Mouse (Mus musculus) forebrain, postnatal 0 days (tissue): ENCODE data around the gene Vmn1r168. TPM values are rescaled to one million over a fixed set of nuclear protein-coding genes. Genes with fewer than 3 reads are reported as not detected.
"Not testable (repeated sequence)": the region's sequence is repeated elsewhere in the genome, so short reads cannot be mapped to it uniquely, and the experiment has no call there.

ENCODE experiments used
- ATAC-seq: fragments of 200-750 bp; cut with Nextera tagmentation; 2 replicates; pipeline ENCODE4 v1.8.0; 2017; ENCODE audit warnings: mild to moderate bottlenecking, moderate library complexity
- DNase-seq: peaks from one replicate; pipeline ENCODE4 v3.0.0-alpha.2; 2015
- H3K27ac ChIP-seq: fragments of 300-500 bp; sonication (generic); 2 replicates; pipeline ENCODE4 v1.5.1; 2014; ENCODE audit warnings: low read depth, mild to moderate bottlenecking, antibody characterized with exemption, low read length, moderate library complexity, mixed read lengths
- H3K27me3 ChIP-seq: fragments of 300-500 bp; sonication (generic); 2 replicates; pipeline ENCODE4 v1.6.1; 2014; ENCODE audit warnings: mild to moderate bottlenecking, low read length, mixed read lengths; ENCODE audit not compliant: insufficient read depth
- H3K36me3 ChIP-seq: fragments of 300-500 bp; sonication (generic); 2 replicates; pipeline ENCODE4 v1.6.1; 2014; ENCODE audit warnings: mild to moderate bottlenecking, moderate library complexity; ENCODE audit not compliant: insufficient read depth
- H3K4me1 ChIP-seq: fragments of 300-500 bp; sonication (generic); 2 replicates; pipeline ENCODE4 v1.6.1; 2014; ENCODE audit warnings: antibody characterized with exemption; ENCODE audit not compliant: insufficient read depth
- H3K4me2 ChIP-seq: fragments of 300-500 bp; sonication (generic); 2 replicates; pipeline ENCODE4 v1.6.1; 2014; ENCODE audit warnings: low read depth, mild to moderate bottlenecking, moderate library complexity
- H3K4me3 ChIP-seq: fragments of 300-500 bp; sonication (generic); 2 replicates; pipeline ENCODE4 v1.5.1; 2014; ENCODE audit warnings: low read depth, low read length, mixed read lengths
- H3K9ac ChIP-seq: fragments of 300-500 bp; sonication (generic); 2 replicates; pipeline ENCODE4 v1.6.1; 2014; ENCODE audit warnings: mild to moderate bottlenecking
- H3K9me3 ChIP-seq: fragments of 300-500 bp; sonication (generic); 2 replicates; pipeline ENCODE4 v1.6.1; 2016; ENCODE audit warnings: low read length
- WGBS: fragments of 180-500 bp; shearing (Covaris S2); extraction: QIAGEN DNeasy Blood & Tissue Kit; methylation state at CpG from one replicate; pipeline ENCODE4 v1.1.7; 2014; 5-methylcytosine and 5-hydroxymethylcytosine counted together
- polyA plus RNA-seq: library from polyadenylated mRNA; unstranded; fragments of >200 nt; fragmentation: Nextera tagmentation; extraction: Ambion mirVana; gene quantifications from 2 replicates; pipeline ENCODE4 v1.2.1, GENCODE M21; 2015
- total RNA-seq: library from RNA; depleted of rRNA; stranded (reverse); fragments of >200 nt; gene quantifications from 2 replicates; pipeline ENCODE4 v1.2.3, GENCODE M21; 2014; rRNA removed

Vmn1r168 gene
- total RNA-seq (not detected in 2 replicates), polyA plus RNA-seq (not detected in 2 replicates)

- not testable (repeated sequence) for H3K27me3 ChIP-seq, DNase-seq, H3K9me3 ChIP-seq, ATAC-seq, H3K36me3 ChIP-seq, H3K9ac ChIP-seq, H3K4me2 ChIP-seq, H3K4me3 ChIP-seq, H3K4me1 ChIP-seq, H3K27ac ChIP-seq
- no CpG with 5 or more reads among the region's 1 CpGs for WGBS
Measured at GRCm38 (mm10) chr7:23539432-23539831, at the start of gene Vmn1r168. Vmn1r168 (plus strand) TSS chr7:23539732.

GRCm38 (mm10) chr7:23507106-23507505 lies 32.4 kb upstream of the Vmn1r168 start, which contains the start of gene Vmn1r167:
Vmn1r167 (minus strand) TSS chr7:23507206.
- 87% methylated on average over 2 of the region's 2 CpGs for WGBS
- DNase-seq, ATAC-seq, H3K9ac ChIP-seq, H3K4me2 ChIP-seq, H3K27me3 ChIP-seq, H3K36me3 ChIP-seq, H3K27ac ChIP-seq, H3K4me1 ChIP-seq, H3K4me3 ChIP-seq, H3K9me3 ChIP-seq: not testable (repeated sequence)

GRCm38 (mm10) chr7:23575226-23575625 lies 35.7 kb downstream of the Vmn1r168 start, which contains the start of gene Vmn1r169:
Vmn1r169 (plus strand) TSS chr7:23575526.
- not testable (repeated sequence) for H3K9ac ChIP-seq, H3K4me1 ChIP-seq, H3K36me3 ChIP-seq, H3K4me3 ChIP-seq, H3K4me2 ChIP-seq, DNase-seq, H3K9me3 ChIP-seq, H3K27me3 ChIP-seq, H3K27ac ChIP-seq, ATAC-seq
- 67% methylated on average over 1 of the region's 2 CpGs for WGBS

Other genes starting within 250 kb of the Vmn1r168 start
- gene Nlrp4e, start 238.5 kb upstream of the Vmn1r168 start, total RNA-seq = not detected in 2 replicates
- not detected in 2 replicates for gene Nlrp4e, start 238.5 kb upstream of the Vmn1r168 start, polyA plus RNA-seq
- not detected in 2 replicates for gene Nlrp5, start 153.8 kb upstream of the Vmn1r168 start, total RNA-seq
- not detected in 2 replicates for gene Nlrp5, start 153.8 kb upstream of the Vmn1r168 start, polyA plus RNA-seq
- gene Vmn1r167, start 32.5 kb upstream of the Vmn1r168 start, total RNA-seq = not detected in 2 replicates
- not detected in 2 replicates for gene Vmn1r167, start 32.5 kb upstream of the Vmn1r168 start, polyA plus RNA-seq
- not detected in 2 replicates for gene Vmn1r169, start 35.8 kb downstream of the Vmn1r168 start, total RNA-seq
- gene Vmn1r169, start 35.8 kb downstream of the Vmn1r168 start, polyA plus RNA-seq = not detected in 2 replicates
- not detected in 2 replicates for gene Vmn1r170, start 66.4 kb downstream of the Vmn1r168 start, total RNA-seq
- gene Vmn1r170, start 66.4 kb downstream of the Vmn1r168 start, polyA plus RNA-seq = not detected in 2 replicates
- not detected in 2 replicates for gene Vmn1r171, start 91.0 kb downstream of the Vmn1r168 start, total RNA-seq
- not detected in 2 replicates for gene Vmn1r171, start 91.0 kb downstream of the Vmn1r168 start, polyA plus RNA-seq
- not detected in 2 replicates for gene Vmn1r172, start 118.6 kb downstream of the Vmn1r168 start, total RNA-seq
- not detected in 2 replicates for gene Vmn1r172, start 118.6 kb downstream of the Vmn1r168 start, polyA plus RNA-seq
- gene Vmn1r173, start 161.0 kb downstream of the Vmn1r168 start, total RNA-seq = not detected in 2 replicates
- gene Vmn1r173, start 161.0 kb downstream of the Vmn1r168 start, polyA plus RNA-seq = not detected in 2 replicates
- gene Vmn1r174, start 212.5 kb downstream of the Vmn1r168 start, total RNA-seq = not detected in 2 replicates
- not detected in 2 replicates for gene Vmn1r174, start 212.5 kb downstream of the Vmn1r168 start, polyA plus RNA-seq